Mouse (Mus musculus): ENCODE results near the gene Itga4. TPM values are rescaled to one million over a fixed set of nuclear protein-coding genes. Genes with fewer than 3 reads are reported as not detected.

Itga4 gene
- total RNA-seq, 2 experiments from 2014 or later, result 5.4 to 8.4 TPM

GRCm38 (mm10) chr2:79351179-79352099, 96.2 kb downstream of the Itga4 start:
- no peak for DNase-seq (ENCODE audit: low spot score in 2 of 2)

- no peak for DNase-seq (ENCODE audit: low spot score in 2 of 2)
These were observed 97.0 kb downstream of the Itga4 start for GRCm38 (mm10) chr2:79352100-79352802.

- no peak for DNase-seq (ENCODE audit: low spot score in 2 of 2)
These were observed 99.5 kb downstream of the Itga4 start for GRCm38 (mm10) chr2:79354773-79355172.

GRCm38 (mm10) chr2:79357835-79358234, 102.6 kb downstream of the Itga4 start:
- no peak for DNase-seq (ENCODE audit: low spot score in 2 of 2)

GRCm38 (mm10) chr2:79362029-79362428, 106.8 kb downstream of the Itga4 start:
- no peak for DNase-seq (ENCODE audit: low spot score in 2 of 2)

- DNase-seq (ENCODE audit: low spot score in 2 of 2), result no peak
These were observed 108.7 kb downstream of the Itga4 start for GRCm38 (mm10) chr2:79363920-79364319.

GRCm38 (mm10) chr2:79367451-79368450, 112.5 kb downstream of the Itga4 start:
- DNase-seq (ENCODE audit: low spot score in 2 of 2), result no peak

- no peak for DNase-seq (ENCODE audit: low spot score in 2 of 2)
These were observed 113.4 kb downstream of the Itga4 start for GRCm38 (mm10) chr2:79368661-79369060.

GRCm38 (mm10) chr2:79369061-79369524, 113.9 kb downstream of the Itga4 start:
- no peak for DNase-seq (ENCODE audit: low spot score in 2 of 2)

- DNase-seq (ENCODE audit: low spot score in 2 of 2), result no peak
These were observed 114.7 kb downstream of the Itga4 start for GRCm38 (mm10) chr2:79369905-79370304.

GRCm38 (mm10) chr2:79370711-79371312, 115.6 kb downstream of the Itga4 start:
- DNase-seq (ENCODE audit: low spot score in 2 of 2), result no peak

GRCm38 (mm10) chr2:79371326-79372153, 116.3 kb downstream of the Itga4 start:
- no peak for DNase-seq (ENCODE audit: low spot score in 2 of 2)

GRCm38 (mm10) chr2:79372154-79372467, 116.9 kb downstream of the Itga4 start:
- DNase-seq (ENCODE audit: low spot score in 2 of 2), result no peak

- DNase-seq (ENCODE audit: low spot score in 2 of 2), result no peak
These were observed 117.4 kb downstream of the Itga4 start for GRCm38 (mm10) chr2:79372486-79373200.

GRCm38 (mm10) chr2:79378346-79379086, 123.3 kb downstream of the Itga4 start:
- DNase-seq (ENCODE audit: low spot score in 2 of 2), result no peak

GRCm38 (mm10) chr2:79379087-79380041, 124.1 kb downstream of the Itga4 start:
- DNase-seq (ENCODE audit: low spot score in 2 of 2), result no peak
